Mouse (Mus musculus): ENCODE data around the gene Bcl11a. TPM values are rescaled to one million over a fixed set of nuclear protein-coding genes. Genes with fewer than 3 reads are reported as not detected.

Gene Bcl11a
- polyA plus RNA-seq, 1 experiment from 2014 or later: 159 TPM

DNA sequence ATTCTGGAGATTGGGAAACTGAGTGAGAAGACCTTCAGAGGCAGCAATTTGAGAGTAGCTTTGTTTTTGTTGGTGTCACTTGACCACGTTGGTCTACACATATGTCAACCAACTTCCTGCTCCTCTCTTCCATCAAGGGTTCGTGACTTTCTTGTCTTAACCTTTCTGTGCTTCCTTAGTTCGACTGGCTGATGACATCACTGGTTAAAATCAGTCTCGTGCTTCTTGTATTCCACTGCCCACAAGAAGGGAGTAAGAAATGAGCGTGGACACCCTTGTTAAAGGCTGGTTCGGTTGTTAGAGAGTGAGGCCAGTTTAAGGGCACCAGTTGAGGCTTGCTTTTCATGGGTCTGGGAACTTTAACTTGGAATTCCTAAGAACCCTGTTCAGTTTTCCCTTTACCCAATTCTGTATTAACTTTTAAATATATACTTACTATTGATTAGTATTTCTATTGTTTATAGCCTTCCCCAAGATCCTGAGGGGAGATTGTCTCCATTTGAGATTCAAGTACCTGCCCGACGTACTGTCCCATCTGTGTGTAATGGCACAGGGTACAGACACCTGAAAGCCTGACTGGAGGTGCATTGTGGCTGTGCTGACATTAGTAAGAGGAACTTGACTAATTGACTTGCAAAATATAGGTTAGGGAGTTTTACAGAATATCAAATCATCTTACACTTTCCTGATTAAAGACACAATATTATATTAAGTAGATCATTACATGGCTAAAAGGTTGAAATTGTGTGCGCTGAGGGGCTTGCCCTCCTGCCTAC lies 60.9 kb downstream of the Bcl11a start:
- no peak for ATAC-seq
- peaks cover 25% of the 10 kb centered on the region; the same call in 1 of the 2 replicates for H3K36me3 ChIP-seq (ENCODE audit: poor library complexity, severe bottlenecking)
- H3K4me2 ChIP-seq: no peak overlapping the region
- no peak overlapping the region for H3K27ac ChIP-seq
- no peak overlapping the region for H3K9ac ChIP-seq
- WGBS: 95% methylated on average over 9 of the region's 9 CpGs
- H3K4me3 ChIP-seq: no peak overlapping the region
- peaks cover 55% of the 10 kb centered on the region for H3K4me1 ChIP-seq
- no peaks in the 10 kb centered on the region for H3K27me3 ChIP-seq
- no peaks in the 10 kb centered on the region for H3K9me3 ChIP-seq (replicated peaks)

DNA sequence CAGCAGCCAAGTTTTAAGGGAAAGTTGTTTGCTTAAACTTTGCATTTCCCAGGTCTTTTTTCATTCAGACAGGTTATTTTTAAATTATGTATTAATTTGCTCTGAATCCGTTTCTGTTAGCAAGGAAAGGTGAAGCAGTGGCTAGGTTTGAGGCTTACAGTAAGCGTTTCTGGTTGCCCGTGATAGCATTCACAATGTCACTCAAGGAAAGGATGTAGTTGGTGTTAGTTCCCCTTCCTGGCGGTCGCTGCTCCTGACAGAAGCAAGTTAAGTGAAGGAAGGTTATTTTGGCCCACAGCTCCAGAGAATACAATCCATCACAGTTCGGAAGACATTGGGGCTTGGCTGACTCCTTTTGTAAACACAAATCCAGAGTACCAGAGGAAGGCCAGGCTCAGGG lies 61.6 kb downstream of the Bcl11a start:
- H3K4me3 ChIP-seq: no peak overlapping the region
- H3K36me3 ChIP-seq (ENCODE audit: poor library complexity, severe bottlenecking): peaks cover 25% of the 10 kb centered on the region; the same call in 1 of the 2 replicates
- no peak overlapping the region for H3K27ac ChIP-seq
- H3K27me3 ChIP-seq: no peaks in the 10 kb centered on the region
- no peak overlapping the region for H3K9ac ChIP-seq
- no peak for ATAC-seq
- H3K4me1 ChIP-seq: peaks cover 57% of the 10 kb centered on the region
- no peak overlapping the region for H3K4me2 ChIP-seq
- 97% methylated on average over 6 of the region's 6 CpGs for WGBS
- no peaks in the 10 kb centered on the region for H3K9me3 ChIP-seq (replicated peaks)

DNA sequence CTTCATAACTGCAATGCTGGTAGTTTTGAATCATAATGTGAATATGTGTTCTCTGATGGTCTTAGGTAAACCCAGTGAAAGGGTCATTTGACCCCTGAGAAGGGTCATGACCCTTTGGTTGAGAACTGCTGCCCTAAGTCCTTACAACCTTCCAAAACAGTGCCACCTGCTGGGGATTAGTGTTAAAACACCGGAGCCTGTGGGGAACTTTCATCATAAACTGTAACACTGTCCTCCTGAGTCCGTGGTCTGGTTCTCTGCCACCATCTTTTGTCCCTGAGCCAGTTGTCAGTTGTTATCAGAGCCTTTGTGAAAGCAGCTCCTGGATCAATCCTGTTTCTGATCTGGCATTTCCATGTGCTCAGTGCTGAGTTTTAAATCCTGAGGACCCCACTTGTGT lies 62.1 kb downstream of the Bcl11a start:
- Histone ChIP-seq H3K4me1 (peaks cover 60% of the 10 kb centered on the region), H3K27me3 (no peaks in the 10 kb centered on the region), H3K4me3 (no peak overlapping the region), H3K9me3 (replicated peaks) (no peaks in the 10 kb centered on the region), H3K27ac (no peak overlapping the region), H3K4me2 (no peak overlapping the region), H3K9ac (no peak overlapping the region), H3K36me3 (ENCODE audit: poor library complexity, severe bottlenecking) (peaks cover 25% of the 10 kb centered on the region; the same call in 1 of the 2 replicates)
- no peak for ATAC-seq
- WGBS: 98% methylated on average over 2 of the region's 2 CpGs

DNA sequence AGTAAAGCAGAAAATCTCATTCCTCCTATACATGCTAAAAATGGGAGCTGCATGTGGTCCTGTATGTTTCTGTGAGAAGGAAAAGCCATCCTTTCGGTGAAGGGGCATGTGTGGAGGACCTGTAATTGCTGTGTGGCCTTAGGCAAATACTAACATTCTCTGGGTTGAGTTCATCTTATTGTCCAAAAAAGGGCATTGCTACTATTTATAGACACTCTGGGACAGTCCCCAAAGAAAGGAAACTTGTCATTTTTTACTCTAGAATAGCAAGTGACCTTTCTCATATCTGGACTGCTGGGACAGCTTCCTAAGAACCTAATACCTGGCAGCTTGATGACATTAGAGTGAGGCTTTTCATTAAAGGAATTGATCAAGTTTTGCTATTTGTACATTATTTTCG lies 63.1 kb downstream of the Bcl11a start:
- no peak overlapping the region for H3K4me2 ChIP-seq
- WGBS: 87% methylated on average over 2 of the region's 2 CpGs
- no peak overlapping the region for H3K9ac ChIP-seq
- no peak for ATAC-seq
- no peak overlapping the region for H3K27ac ChIP-seq
- H3K9me3 ChIP-seq (replicated peaks): no peaks in the 10 kb centered on the region
- H3K4me3 ChIP-seq: no peak overlapping the region
- H3K36me3 ChIP-seq (ENCODE audit: poor library complexity, severe bottlenecking): peaks cover 30% of the 10 kb centered on the region
- no peaks in the 10 kb centered on the region for H3K27me3 ChIP-seq
- H3K4me1 ChIP-seq: peaks cover 58% of the 10 kb centered on the region

DNA sequence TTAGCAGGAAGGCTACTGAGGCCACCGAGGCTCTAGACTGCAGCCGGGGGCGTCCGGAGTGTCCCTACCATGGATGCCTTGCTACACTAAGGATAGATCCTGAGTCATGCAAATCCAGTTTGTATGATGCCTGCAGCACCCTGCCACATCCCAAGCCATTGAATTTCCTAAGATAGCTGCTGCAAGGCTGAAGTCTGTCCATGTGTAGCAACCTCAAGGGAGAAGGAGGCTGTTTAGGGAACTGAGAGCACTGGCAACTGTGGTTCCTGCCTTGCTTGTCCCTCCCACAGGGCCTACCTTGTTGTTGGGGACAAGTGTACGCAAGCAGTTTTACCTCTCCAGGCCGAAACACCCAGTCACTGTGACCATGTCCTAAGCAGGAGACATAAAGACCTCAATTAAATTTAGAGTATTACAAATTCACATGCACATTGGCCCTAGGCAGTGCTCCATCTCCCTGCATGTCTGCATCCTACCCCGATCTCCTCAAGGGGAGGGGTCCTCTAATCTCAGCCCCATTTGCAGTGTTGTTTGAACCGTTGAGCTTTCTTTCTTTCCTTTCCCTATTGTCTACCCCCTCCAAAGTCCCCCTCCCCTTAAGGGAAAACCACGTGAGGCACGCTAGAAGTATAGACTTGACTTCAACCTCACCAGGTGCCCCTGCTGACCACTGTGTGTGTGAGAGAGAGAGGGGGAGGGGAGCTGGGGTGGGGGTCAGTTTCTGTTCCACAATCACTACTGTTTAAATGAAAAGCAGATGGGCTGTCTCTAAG lies 63.8 kb downstream of the Bcl11a start:
- ATAC-seq: peak; percentile 11; the same call in 1 of the 2 replicates
- no peaks in the 10 kb centered on the region for H3K9me3 ChIP-seq (replicated peaks)
- H3K27me3 ChIP-seq: no peaks in the 10 kb centered on the region
- peaks cover 30% of the 10 kb centered on the region for H3K36me3 ChIP-seq (ENCODE audit: poor library complexity, severe bottlenecking)
- no peak overlapping the region; the same call in 1 of the 2 replicates for H3K27ac ChIP-seq
- no peak overlapping the region for H3K4me3 ChIP-seq
- H3K4me2 ChIP-seq: no peak overlapping the region
- 66% methylated on average over 10 of the region's 10 CpGs for WGBS
- peaks cover 57% of the 10 kb centered on the region for H3K4me1 ChIP-seq
- H3K9ac ChIP-seq: no peak overlapping the region

DNA sequence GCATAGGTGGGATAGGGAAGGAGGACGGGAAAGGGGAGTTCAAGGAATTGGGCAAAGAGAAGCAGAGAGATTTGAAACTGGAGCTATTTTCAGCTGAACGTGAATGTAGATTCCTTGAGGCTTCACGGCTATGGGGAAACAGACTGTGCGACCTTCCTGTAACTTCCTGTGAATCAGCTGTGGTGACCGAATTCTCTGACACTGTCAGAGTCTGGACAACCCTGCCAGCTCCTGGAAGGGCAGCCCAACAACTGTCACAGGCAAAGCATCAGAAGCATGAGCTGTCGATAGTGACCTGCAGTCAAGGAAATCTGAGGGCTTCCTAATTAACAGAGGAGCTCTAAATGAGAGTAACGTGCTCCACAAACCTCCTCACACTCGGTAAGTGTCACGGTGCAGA lies 64.5 kb downstream of the Bcl11a start:
- Histone ChIP-seq H3K9ac (no peak overlapping the region), H3K9me3 (replicated peaks) (no peaks in the 10 kb centered on the region), H3K36me3 (ENCODE audit: poor library complexity, severe bottlenecking) (peaks cover 30% of the 10 kb centered on the region), H3K4me2 (no peak overlapping the region), H3K27me3 (no peaks in the 10 kb centered on the region), H3K4me1 (peaks cover 53% of the 10 kb centered on the region), H3K4me3 (no peak overlapping the region), H3K27ac (0 out of 2 replicates have a peak overlapping the region, but pooled peaks have one; percentile 21)
- no peak for ATAC-seq
- 62% methylated on average over 9 of the region's 9 CpGs for WGBS

DNA sequence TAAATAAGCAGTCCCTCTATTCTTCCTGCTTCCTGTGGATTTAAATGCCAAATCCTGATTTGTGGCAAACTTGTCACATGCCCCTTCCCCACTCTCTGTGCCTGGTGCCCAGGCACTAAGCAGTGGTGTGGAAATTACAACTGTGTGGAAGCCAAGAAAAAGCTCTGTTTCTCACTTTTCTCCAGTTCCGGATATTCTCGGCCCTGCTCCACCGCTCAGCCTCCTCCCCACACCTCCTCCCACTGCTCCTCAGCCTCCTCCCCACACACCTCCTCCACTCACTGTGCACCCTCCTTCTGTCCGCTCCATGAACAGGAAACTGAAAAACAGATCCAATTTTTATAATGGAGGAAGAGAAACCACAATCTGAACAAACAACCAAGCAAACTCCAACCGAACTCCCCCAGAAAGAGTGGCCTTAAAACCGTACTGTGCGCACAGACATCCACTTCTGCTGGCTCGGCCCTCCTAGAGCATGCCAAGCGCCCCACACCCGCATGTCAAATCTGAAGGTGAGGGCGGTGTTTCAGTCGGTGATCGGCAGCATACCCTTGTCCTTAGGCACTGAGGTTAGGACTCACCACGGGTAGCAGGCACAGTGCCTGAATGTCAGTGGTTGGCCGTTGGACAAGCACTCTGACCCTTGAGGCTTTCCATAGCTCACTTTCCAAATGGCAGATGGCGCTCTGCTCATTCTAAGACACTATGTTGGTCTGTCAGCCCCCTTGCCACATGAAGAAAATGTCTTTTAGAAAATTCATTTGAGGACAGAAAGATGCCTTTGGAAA lies 66.5 kb downstream of the Bcl11a start:
- no peaks in the 10 kb centered on the region for H3K9me3 ChIP-seq (replicated peaks)
- H3K4me3 ChIP-seq: no peak overlapping the region
- H3K36me3 ChIP-seq (ENCODE audit: poor library complexity, severe bottlenecking): peaks cover 20% of the 10 kb centered on the region
- H3K4me1 ChIP-seq: peaks cover 67% of the 10 kb centered on the region
- no peak overlapping the region for H3K9ac ChIP-seq
- peak; percentile 28 for ATAC-seq
- no peak overlapping the region for H3K4me2 ChIP-seq
- H3K27ac ChIP-seq: 0 out of 2 replicates have a peak overlapping the region, but pooled peaks have one; percentile 1
- no peaks in the 10 kb centered on the region for H3K27me3 ChIP-seq
- 86% methylated on average over 16 of the region's 16 CpGs for WGBS

DNA sequence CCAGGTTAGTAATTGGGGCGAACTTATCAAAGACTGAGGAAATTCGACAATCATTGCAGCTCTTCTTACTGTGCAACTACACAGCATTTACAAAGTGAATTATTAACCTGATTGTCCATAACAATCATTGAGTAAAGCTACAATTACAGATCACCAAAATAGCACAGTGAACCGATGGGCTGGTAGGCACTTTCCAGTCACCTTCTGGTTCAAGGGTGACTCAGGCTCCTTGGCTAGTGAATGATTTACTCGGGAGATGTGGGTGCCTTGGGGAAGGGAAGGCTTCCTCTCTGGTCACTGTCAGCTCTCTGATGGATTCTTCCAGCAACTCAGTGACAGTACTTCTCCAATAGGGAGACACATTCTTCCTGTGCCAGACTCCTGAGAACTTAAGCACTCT lies 68.2 kb downstream of the Bcl11a start:
- H3K36me3 ChIP-seq (ENCODE audit: poor library complexity, severe bottlenecking): peaks cover 18% of the 10 kb centered on the region
- H3K27ac ChIP-seq: no peak overlapping the region
- H3K4me3 ChIP-seq: no peak overlapping the region
- no peak for ATAC-seq
- no peak overlapping the region for H3K4me2 ChIP-seq
- WGBS: 90% methylated on average over 4 of the region's 4 CpGs
- no peaks in the 10 kb centered on the region for H3K27me3 ChIP-seq
- H3K4me1 ChIP-seq: peaks cover 74% of the 10 kb centered on the region
- no peak overlapping the region for H3K9ac ChIP-seq
- no peaks in the 10 kb centered on the region for H3K9me3 ChIP-seq (replicated peaks)

DNA sequence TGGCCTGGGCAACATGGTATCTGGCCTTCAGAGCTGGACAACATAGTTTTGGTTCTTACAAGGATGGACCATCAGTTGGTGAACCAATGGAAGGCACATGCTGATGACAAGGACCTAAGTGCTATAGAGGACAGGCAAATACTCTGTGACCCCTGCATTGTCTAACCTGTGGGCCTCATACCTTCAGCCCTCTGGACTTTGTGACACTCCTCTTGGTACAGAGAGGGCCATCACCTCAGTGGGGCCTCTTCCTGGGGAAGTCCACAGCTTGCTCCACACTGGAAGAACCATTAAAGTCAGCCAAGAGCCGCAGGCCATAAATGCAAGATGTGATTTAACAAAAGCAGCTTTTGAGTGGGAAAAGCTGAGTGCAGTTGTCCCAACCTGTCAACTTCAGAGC lies 68.6 kb downstream of the Bcl11a start:
- WGBS: 97% methylated on average over 1 of the region's 1 CpGs
- H3K36me3 ChIP-seq (ENCODE audit: poor library complexity, severe bottlenecking): peaks cover 18% of the 10 kb centered on the region
- H3K4me3 ChIP-seq: no peak overlapping the region
- H3K27me3 ChIP-seq: no peaks in the 10 kb centered on the region
- H3K4me2 ChIP-seq: no peak overlapping the region
- ATAC-seq: no peak
- H3K9ac ChIP-seq: no peak overlapping the region
- H3K4me1 ChIP-seq: peaks cover 76% of the 10 kb centered on the region
- H3K9me3 ChIP-seq (replicated peaks): no peaks in the 10 kb centered on the region
- H3K27ac ChIP-seq: no peak overlapping the region

DNA sequence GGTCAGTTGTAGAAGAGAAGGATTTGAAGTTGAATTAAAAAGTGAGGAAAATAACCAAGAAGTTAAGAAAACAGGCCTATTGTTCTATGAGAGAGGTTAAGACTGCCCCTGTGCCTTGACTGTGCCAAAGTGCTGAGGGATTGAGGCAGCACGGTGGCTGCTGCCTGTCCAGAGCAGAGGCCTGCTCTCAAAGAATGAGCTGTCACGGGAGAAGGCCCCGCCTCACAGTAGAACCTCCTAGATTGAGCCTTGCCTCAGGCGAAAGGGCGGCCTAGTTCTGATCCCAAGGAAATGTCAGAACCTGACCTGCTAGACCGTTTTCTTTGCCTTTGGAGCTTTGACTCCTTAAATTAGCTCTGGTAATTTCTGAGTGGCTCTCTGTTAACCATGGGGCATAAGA lies 69.8 kb downstream of the Bcl11a start:
- H3K4me1 ChIP-seq: peaks cover 74% of the 10 kb centered on the region
- no peak overlapping the region for H3K9ac ChIP-seq
- no peak overlapping the region for H3K4me3 ChIP-seq
- no peaks in the 10 kb centered on the region for H3K9me3 ChIP-seq (replicated peaks)
- H3K27ac ChIP-seq: no peak overlapping the region
- no peak overlapping the region for H3K4me2 ChIP-seq
- no peak for ATAC-seq
- H3K36me3 ChIP-seq (ENCODE audit: poor library complexity, severe bottlenecking): peaks cover 15% of the 10 kb centered on the region
- no peaks in the 10 kb centered on the region for H3K27me3 ChIP-seq
- WGBS: 82% methylated on average over 6 of the region's 6 CpGs

DNA sequence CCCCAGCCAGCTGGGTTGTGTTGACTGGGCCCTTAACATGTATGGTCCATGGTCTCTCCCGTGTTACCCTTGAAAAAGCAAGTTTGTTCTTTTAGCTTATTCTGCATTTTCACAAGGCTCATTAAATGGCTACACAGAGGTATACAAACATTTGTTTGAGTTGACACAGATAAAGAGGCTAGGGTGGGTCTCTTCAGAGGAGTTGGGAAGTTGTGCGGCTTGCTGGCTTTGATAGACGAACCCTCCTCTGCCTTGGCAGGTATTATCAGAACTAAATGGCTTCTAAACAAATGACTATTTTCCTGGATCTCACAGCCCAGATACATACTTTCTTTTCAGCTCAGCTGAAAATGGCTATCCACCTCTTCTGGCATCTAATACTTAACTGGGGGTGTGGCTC lies 70.7 kb downstream of the Bcl11a start:
- whole genome bisulfite sequencing: 92% methylated on average over 3 of the region's 3 CpGs
- ATAC-seq: no peak
- H3K36me3 ChIP-seq (ENCODE audit: poor library complexity, severe bottlenecking): peaks cover 10% of the 10 kb centered on the region
- H3K27ac ChIP-seq: no peak overlapping the region
- H3K4me3 ChIP-seq: no peak overlapping the region
- H3K4me2 ChIP-seq: no peak overlapping the region
- no peaks in the 10 kb centered on the region for H3K27me3 ChIP-seq
- peaks cover 72% of the 10 kb centered on the region for H3K4me1 ChIP-seq
- no peaks in the 10 kb centered on the region for H3K9me3 ChIP-seq (replicated peaks)
- H3K9ac ChIP-seq: no peak overlapping the region

Measured in forebrain, embryonic 13.5 days (tissue).